ENCODE assay signal across 14 mouse cellular contexts in the genomic region with DNA sequence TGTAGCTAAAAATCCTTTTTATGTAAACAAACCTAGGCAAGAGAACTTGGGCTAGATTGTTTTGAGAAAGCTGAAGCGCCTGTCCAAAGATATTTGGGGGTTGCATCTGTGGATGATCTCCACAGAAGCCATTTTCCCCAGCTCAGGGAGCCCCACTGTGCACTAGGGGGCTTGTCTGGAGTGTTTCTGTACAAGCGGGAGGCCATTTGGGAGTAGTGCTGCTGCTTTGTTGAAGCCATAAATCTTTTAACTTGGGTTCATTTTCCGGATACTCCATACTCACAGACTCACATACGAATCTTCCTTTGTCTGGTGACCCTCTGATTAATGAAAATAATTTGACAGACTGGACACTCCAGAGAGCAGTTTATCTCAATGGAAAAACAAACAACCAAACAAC.
A peak's percentile ranks its signal among the peaks of the same experiment; 100 is the strongest.
DNase-seq lines count a peak whose midpoint lies in the region; ATAC-seq and TF ChIP-seq lines count a peak whose summit lies in the region.
"Had no signal": no experiment of that assay in that cellular context is flagged by ENCODE, and none has a peak within 500 bp of the region (broad histone marks: within the 10 kb centered on the region; RNA-seq: fewer than 3 reads in every experiment).

No protein-coding gene starts in this region.

- peak overlapping the region; percentile 34 for H3K4me2 ChIP-seq in embryonic facial prominence, embryonic 13.5 days
- H3K4me2 ChIP-seq in hindbrain, embryonic 13.5 days = peak overlapping the region; percentile 58
- H3K4me2 ChIP-seq in hindbrain, embryonic 11.5 days (replicated peaks; ENCODE audit: low read depth, low read length) = no peak overlapping the region
- peak overlapping the region; percentile 67 for H3K4me2 ChIP-seq in hindbrain, postnatal 0 days (ENCODE audit: low read depth, low read length)
- H3K4me2 ChIP-seq: liver, embryonic 15.5 days had no signal

- no peaks in the 10 kb centered on the region for H3K9me3 ChIP-seq in embryonic facial prominence, embryonic 13.5 days
- no peaks in the 10 kb centered on the region for H3K9me3 ChIP-seq in embryonic facial prominence, embryonic 10.5 days
- H3K9me3 ChIP-seq in hindbrain, embryonic 13.5 days = no peaks in the 10 kb centered on the region
- no peaks in the 10 kb centered on the region for H3K9me3 ChIP-seq in hindbrain, embryonic 11.5 days (ENCODE audit: control insufficient read depth, low read length)
- H3K9me3 ChIP-seq in hindbrain, postnatal 0 days (ENCODE audit: low read length) = no peaks in the 10 kb centered on the region
- H3K9me3 ChIP-seq: liver, embryonic 15.5 days; megakaryocyte, embryonic 14.5 days had no signal

- H3K4me1 ChIP-seq in embryonic facial prominence, embryonic 13.5 days = peaks cover 33% of the 10 kb centered on the region
- H3K4me1 ChIP-seq in embryonic facial prominence, embryonic 10.5 days = peaks cover 34% of the 10 kb centered on the region
- peaks cover 58% of the 10 kb centered on the region for H3K4me1 ChIP-seq in hindbrain, embryonic 13.5 days (replicated peaks)
- H3K4me1 ChIP-seq in hindbrain, embryonic 11.5 days (replicated peaks; ENCODE audit: control insufficient read depth, insufficient read depth, low read length) = no peaks in the 10 kb centered on the region
- peaks cover 7% of the 10 kb centered on the region for H3K4me1 ChIP-seq in hindbrain, postnatal 0 days (ENCODE audit: insufficient read depth, low read length)
- H3K4me1 ChIP-seq in thymus, adult 2 months (replicated peaks; ENCODE audit: control insufficient read depth, insufficient read depth, low read length) = peaks cover 9% of the 10 kb centered on the region; the same call in 1 of the 2 replicates

- H3K27ac ChIP-seq in embryonic facial prominence, embryonic 13.5 days = no peak overlapping the region
- no peak overlapping the region for H3K27ac ChIP-seq in embryonic facial prominence, embryonic 10.5 days (replicated peaks)
- 0 out of 2 replicates have a peak overlapping the region, but pooled peaks have one; percentile 6 for H3K27ac ChIP-seq in hindbrain, embryonic 13.5 days
- H3K27ac ChIP-seq in hindbrain, embryonic 11.5 days (ENCODE audit: low read depth, low read length) = no peak overlapping the region
- peak overlapping the region; percentile 48; the same call in 1 of the 2 replicates for H3K27ac ChIP-seq in hindbrain, postnatal 0 days
- no peak overlapping the region for H3K27ac ChIP-seq in thymus, adult 2 months (ENCODE audit: control insufficient read depth, insufficient read depth, low read length)
- H3K27ac ChIP-seq: liver, embryonic 15.5 days had no signal

- H3K9ac ChIP-seq in embryonic facial prominence, embryonic 13.5 days = no peak overlapping the region
- H3K9ac ChIP-seq in hindbrain, embryonic 13.5 days = peak overlapping the region; percentile 86
- no peak overlapping the region for H3K9ac ChIP-seq in hindbrain, embryonic 11.5 days (ENCODE audit: low read depth, low read length)
- peak overlapping the region; percentile 73 for H3K9ac ChIP-seq in hindbrain, postnatal 0 days (replicated peaks; ENCODE audit: low read length)
- H3K9ac ChIP-seq: liver, embryonic 15.5 days had no signal

- DNase-seq in embryonic facial prominence, embryonic 10.5 days (ENCODE audit: low spot score) = no peak
- DNase-seq in hindbrain, embryonic 11.5 days (ENCODE audit: low spot score) = no peak
- peak; percentile 50 for DNase-seq in brain, adult 2 months (ENCODE audit: low read depth, low spot score)
- DNase-seq in hindbrain, postnatal 0 days (ENCODE audit: low spot score) = no peak
- DNase-seq in urinary bladder, postnatal 25 days (ENCODE audit: low spot score) = no peak
- DNase-seq in thymus, adult 2 months = no peak
- DNase-seq: kidney, adult 18-20 months; spleen, adult 18-20 months; thymus, postnatal 4 days had no signal

- no peaks in the 10 kb centered on the region; the same call in 1 of the 2 replicates for H3K27me3 ChIP-seq in embryonic facial prominence, embryonic 13.5 days
- peaks cover 9% of the 10 kb centered on the region; the same call in 1 of the 2 replicates for H3K27me3 ChIP-seq in embryonic facial prominence, embryonic 10.5 days (replicated peaks; ENCODE audit: low read depth, poor library complexity, severe bottlenecking)
- H3K27me3 ChIP-seq in hindbrain, embryonic 13.5 days = no peaks in the 10 kb centered on the region
- H3K27me3 ChIP-seq in hindbrain, embryonic 11.5 days (ENCODE audit: control insufficient read depth, insufficient read depth, low read length) = no peaks in the 10 kb centered on the region
- no peaks in the 10 kb centered on the region for H3K27me3 ChIP-seq in hindbrain, postnatal 0 days (ENCODE audit: insufficient read depth, low read length)
- no peaks in the 10 kb centered on the region for H3K27me3 ChIP-seq in thymus, adult 2 months (ENCODE audit: control insufficient read depth, insufficient read depth, low read length)
- H3K27me3 ChIP-seq: megakaryocyte, embryonic 14.5 days had no signal

- no peak for TF ChIP-seq POLR2A in thymus, adult 2 months (IDR thresholded peaks at IDR 0.05; ENCODE audit: control insufficient read depth, extremely low read depth, insufficient read depth, low read length, poor library complexity)

- no peak overlapping the region for H3K4me3 ChIP-seq in embryonic facial prominence, embryonic 13.5 days
- no peak overlapping the region for H3K4me3 ChIP-seq in embryonic facial prominence, embryonic 10.5 days
- peak overlapping the region; percentile 54 for H3K4me3 ChIP-seq in hindbrain, embryonic 13.5 days
- H3K4me3 ChIP-seq in hindbrain, embryonic 11.5 days (ENCODE audit: low read depth, low read length) = no peak overlapping the region
- peak overlapping the region; percentile 53 for H3K4me3 ChIP-seq in hindbrain, postnatal 0 days (ENCODE audit: low read length)
- H3K4me3 ChIP-seq in thymus, adult 2 months (ENCODE audit: control insufficient read depth, insufficient read depth, low read length) = no peak overlapping the region
- H3K4me3 ChIP-seq: liver, embryonic 15.5 days; megakaryocyte, embryonic 14.5 days had no signal

- ATAC-seq in embryonic facial prominence, embryonic 13.5 days (ENCODE audit: insufficient number of reproducible peaks, insufficient read depth, low FRiP score, low TSS enrichment, low read depth) = no peak
- ATAC-seq in hindbrain, embryonic 13.5 days (ENCODE audit: low FRiP score) = no peak
- no peak for ATAC-seq in hindbrain, embryonic 11.5 days (ENCODE audit: low FRiP score)
- ATAC-seq in hindbrain, postnatal 0 days = no peak

- WGBS in embryonic facial prominence, embryonic 13.5 days = 61% methylated on average over 4 of the region's 4 CpGs
- 74% methylated on average over 4 of the region's 4 CpGs for WGBS in embryonic facial prominence, embryonic 10.5 days
- 46% methylated on average over 4 of the region's 4 CpGs for WGBS in hindbrain, embryonic 13.5 days
- WGBS in hindbrain, embryonic 11.5 days = 63% methylated on average over 4 of the region's 4 CpGs
- WGBS in hindbrain, postnatal 0 days = 52% methylated on average over 4 of the region's 4 CpGs
- 94% methylated on average over 4 of the region's 4 CpGs for WGBS in thymus, adult 2 months

- no peak for TF ChIP-seq CTCF in hindbrain, postnatal 0 days (IDR thresholded peaks at IDR 0.05; ENCODE audit: low read depth)
- no peak for TF ChIP-seq CTCF in thymus, adult 2 months (IDR thresholded peaks at IDR 0.05; ENCODE audit: borderline replicate concordance, control insufficient read depth, extremely low read depth, insufficient read depth, low read length, poor library complexity)

- H3K36me3 ChIP-seq in embryonic facial prominence, embryonic 13.5 days = no peaks in the 10 kb centered on the region
- H3K36me3 ChIP-seq in embryonic facial prominence, embryonic 10.5 days (replicated peaks) = no peaks in the 10 kb centered on the region
- no peaks in the 10 kb centered on the region for H3K36me3 ChIP-seq in hindbrain, embryonic 13.5 days
- H3K36me3 ChIP-seq in hindbrain, embryonic 11.5 days (ENCODE audit: control insufficient read depth, insufficient read depth, low read length) = no peaks in the 10 kb centered on the region
- H3K36me3 ChIP-seq in hindbrain, postnatal 0 days (ENCODE audit: insufficient read depth, low read length) = no peaks in the 10 kb centered on the region
- no peaks in the 10 kb centered on the region for H3K36me3 ChIP-seq in thymus, adult 2 months (ENCODE audit: control insufficient read depth, insufficient read depth, low read length)
- H3K36me3 ChIP-seq: G1E; liver, embryonic 15.5 days had no signal

Comparison
In these comparisons a context has a peak if more than half of its experiments do, and no peak if none do; other contexts are left out.
1. H3K27ac ChIP-seq: peak in hindbrain, embryonic 13.5 days (single experiment) and hindbrain, postnatal 0 days (single experiment); none in embryonic facial prominence, embryonic 13.5 days (single experiment), embryonic facial prominence, embryonic 10.5 days (single experiment), hindbrain, embryonic 11.5 days (single experiment) and thymus, adult 2 months (single experiment).
2. H3K4me3 ChIP-seq: peak in hindbrain, embryonic 13.5 days (single experiment) and hindbrain, postnatal 0 days (single experiment); none in embryonic facial prominence, embryonic 13.5 days (single experiment), embryonic facial prominence, embryonic 10.5 days (single experiment), hindbrain, embryonic 11.5 days (single experiment) and thymus, adult 2 months (single experiment).
3. H3K9ac ChIP-seq: peak in hindbrain, embryonic 13.5 days (single experiment) and hindbrain, postnatal 0 days (single experiment); none in embryonic facial prominence, embryonic 13.5 days (single experiment) and hindbrain, embryonic 11.5 days (single experiment).